Mouse (Mus musculus) spleen, postnatal 4 days (tissue): ENCODE data around the gene Zfp704.

ENCODE experiments used
- DNase-seq, 2 experiments: peaks; one replicate each; pipeline ENCODE4 v3.0.0; 2022; ENCODE audit warnings: low spot score in 2 of 2

Gene Zfp704

GRCm38 (mm10) chr3:9425661-9426060, 184.2 kb downstream of the Zfp704 start:
- no peak for DNase-seq

GRCm38 (mm10) chr3:9424637-9425036, 185.2 kb downstream of the Zfp704 start:
- no peak for DNase-seq

- no peak for DNase-seq
Observed at GRCm38 (mm10) chr3:9423669-9424068, 186.2 kb downstream of the Zfp704 start.

- no peak for DNase-seq
Observed at GRCm38 (mm10) chr3:9408896-9409295, 201.0 kb downstream of the Zfp704 start.

- DNase-seq: peak in 1 of 2 experiments; percentile 32
Observed at GRCm38 (mm10) chr3:9407801-9408200, 202.1 kb downstream of the Zfp704 start.

GRCm38 (mm10) chr3:9407119-9407546, 202.8 kb downstream of the Zfp704 start:
- DNase-seq: no peak

- DNase-seq: no peak
Observed at GRCm38 (mm10) chr3:9405341-9405740, 204.5 kb downstream of the Zfp704 start.

GRCm38 (mm10) chr3:9403255-9404050, 206.4 kb downstream of the Zfp704 start:
- no peak for DNase-seq

- DNase-seq: no peak
Observed at GRCm38 (mm10) chr3:9402836-9403235, 207.0 kb downstream of the Zfp704 start.

GRCm38 (mm10) chr3:9402345-9402744, 207.5 kb downstream of the Zfp704 start:
- DNase-seq: no peak

GRCm38 (mm10) chr3:9401685-9402084, 208.2 kb downstream of the Zfp704 start:
- DNase-seq: no peak

GRCm38 (mm10) chr3:9400886-9401221, 209.0 kb downstream of the Zfp704 start:
- DNase-seq: no peak

GRCm38 (mm10) chr3:9400201-9400885, 209.5 kb downstream of the Zfp704 start:
- no peak for DNase-seq

- DNase-seq: no peak
Observed at GRCm38 (mm10) chr3:9398271-9398670, 211.6 kb downstream of the Zfp704 start.
